Mouse (Mus musculus): ENCODE results near the gene Vps35. TPM values are rescaled to one million over a fixed set of nuclear protein-coding genes. Genes with fewer than 3 reads are reported as not detected.

The Vps35 gene
- polyA plus RNA-seq (2015; fragmentation: Nextera tagmentation; extraction: Ambion mirVana): 83.0 and 83.2 TPM in 2 replicates

DNA sequence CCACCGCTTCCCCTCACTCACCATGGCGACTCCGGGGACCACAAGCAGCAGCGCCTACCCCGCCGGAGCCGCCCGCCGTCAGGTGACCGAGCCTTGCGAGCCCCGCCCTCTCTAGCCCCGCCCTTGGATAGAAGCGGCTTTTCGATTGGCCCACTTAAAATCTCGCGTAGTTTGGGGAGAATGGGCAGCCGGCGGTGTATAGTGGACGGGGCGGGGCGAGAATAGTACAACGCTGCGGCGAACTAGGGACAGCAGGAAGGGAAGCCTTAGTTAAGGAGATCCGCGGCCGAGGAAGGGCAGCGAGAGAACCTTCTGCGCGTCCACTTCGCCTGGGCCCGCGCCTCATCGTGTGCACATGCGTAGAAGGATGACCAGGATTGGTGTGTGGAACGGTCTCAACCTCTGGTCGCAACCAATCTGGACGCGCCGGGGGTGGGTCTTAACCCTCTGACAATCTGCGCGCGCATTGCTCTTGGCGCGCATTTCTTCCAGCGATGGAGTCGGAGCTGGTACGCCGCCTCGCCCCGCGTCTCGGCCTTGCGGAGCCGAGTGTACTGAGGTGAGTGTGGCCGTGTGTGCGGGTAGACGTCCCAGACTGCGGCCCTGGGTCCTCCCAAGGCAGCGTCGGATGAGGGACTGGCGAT lies at the start of gene Vps35, which contains the start of gene Orc6:
Gene Vps35, minus strand, starts transcription at position 369 of the 644 bp plus-strand sequence.
Gene Orc6, plus strand, starts transcription at position 199 of the 644 bp plus-strand sequence.

DNA sequence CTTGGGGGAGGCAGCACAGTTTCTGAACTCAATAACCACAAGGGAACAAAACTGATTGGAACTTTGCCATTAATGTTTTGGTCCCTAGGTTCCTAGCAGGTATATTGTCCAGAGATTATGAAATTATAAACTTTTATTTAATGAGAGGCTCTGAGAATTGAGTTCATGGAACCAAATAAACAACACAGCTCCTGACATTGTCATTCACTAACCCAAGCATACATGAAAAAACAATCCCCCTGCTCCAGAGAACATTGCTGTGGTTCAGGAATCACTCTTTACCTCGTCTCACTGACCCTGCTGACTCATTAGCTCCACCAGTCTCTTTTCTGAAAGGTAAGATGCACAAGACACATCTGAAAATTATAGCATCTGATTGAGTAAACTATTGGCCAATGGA lies 73.9 kb downstream of the Vps35 start, which contains the start of gene Olfr371:
Gene Olfr371, plus strand, starts transcription at position 301 of the 400 bp plus-strand sequence.

Other genes starting within 250 kb of the Vps35 start
- 7.7 and 11.9 TPM in 2 replicates for gene Fbxw9, start 239.7 kb downstream of the Vps35 start, polyA plus RNA-seq (2015; fragmentation: Nextera tagmentation; extraction: Ambion mirVana)
- gene Gm5741, start 231.8 kb downstream of the Vps35 start, polyA plus RNA-seq (2015; fragmentation: Nextera tagmentation; extraction: Ambion mirVana): 0.51 TPM in 1 of 2 replicates, not detected in the other
- 34.8 and 37.4 TPM in 2 replicates for gene Dhps, start 228.0 kb downstream of the Vps35 start, polyA plus RNA-seq (2015; fragmentation: Nextera tagmentation; extraction: Ambion mirVana)
- gene Wdr83os, start 219.1 kb downstream of the Vps35 start, polyA plus RNA-seq (2015; fragmentation: Nextera tagmentation; extraction: Ambion mirVana): 100 and 103 TPM in 2 replicates
- gene Wdr83, start 218.5 kb downstream of the Vps35 start, polyA plus RNA-seq (2015; fragmentation: Nextera tagmentation; extraction: Ambion mirVana): 28.5 and 33.2 TPM in 2 replicates
- gene Man2b1, start 216.5 kb downstream of the Vps35 start, polyA plus RNA-seq (2015; fragmentation: Nextera tagmentation; extraction: Ambion mirVana): 41.9 and 56.5 TPM in 2 replicates
- gene Zfp791, start 176.7 kb downstream of the Vps35 start, polyA plus RNA-seq (2015; fragmentation: Nextera tagmentation; extraction: Ambion mirVana): 0.40 and 0.47 TPM in 2 replicates
- gene Cks1brt, start 147.9 kb downstream of the Vps35 start, polyA plus RNA-seq (2015; fragmentation: Nextera tagmentation; extraction: Ambion mirVana): not detected in 2 replicates
- not detected in 2 replicates for gene Olfr371, start 73.8 kb downstream of the Vps35 start, polyA plus RNA-seq (2015; fragmentation: Nextera tagmentation; extraction: Ambion mirVana)
- 118 and 132 TPM in 2 replicates for gene Orc6, start 170 bp downstream of the Vps35 start, polyA plus RNA-seq (2015; fragmentation: Nextera tagmentation; extraction: Ambion mirVana)
- 75.1 and 79.7 TPM in 2 replicates for gene Mylk3, start 86.5 kb upstream of the Vps35 start, polyA plus RNA-seq (2015; fragmentation: Nextera tagmentation; extraction: Ambion mirVana)
- 25.1 and 26.2 TPM in 2 replicates for gene 4921524J17Rik, start 133.0 kb upstream of the Vps35 start, polyA plus RNA-seq (2015; fragmentation: Nextera tagmentation; extraction: Ambion mirVana)
- 1.5 and 1.8 TPM in 2 replicates for gene Gpt2, start 192.8 kb upstream of the Vps35 start, polyA plus RNA-seq (2015; fragmentation: Nextera tagmentation; extraction: Ambion mirVana)